Mouse (Mus musculus) CD4-positive helper T cell, adult 2 months (primary cell): ENCODE measurements around the gene Ptpn22.
"Not testable (repeated sequence)": the region's sequence is repeated elsewhere in the genome, so short reads cannot be mapped to it uniquely, and the experiment has no call there.

Experiments used
- DNase-seq: peaks from one replicate; pipeline ENCODE4 v3.0.0-alpha.2; 2012; ENCODE audit warnings: low read depth, missing footprints, low spot score

The Ptpn22 gene

DNA sequence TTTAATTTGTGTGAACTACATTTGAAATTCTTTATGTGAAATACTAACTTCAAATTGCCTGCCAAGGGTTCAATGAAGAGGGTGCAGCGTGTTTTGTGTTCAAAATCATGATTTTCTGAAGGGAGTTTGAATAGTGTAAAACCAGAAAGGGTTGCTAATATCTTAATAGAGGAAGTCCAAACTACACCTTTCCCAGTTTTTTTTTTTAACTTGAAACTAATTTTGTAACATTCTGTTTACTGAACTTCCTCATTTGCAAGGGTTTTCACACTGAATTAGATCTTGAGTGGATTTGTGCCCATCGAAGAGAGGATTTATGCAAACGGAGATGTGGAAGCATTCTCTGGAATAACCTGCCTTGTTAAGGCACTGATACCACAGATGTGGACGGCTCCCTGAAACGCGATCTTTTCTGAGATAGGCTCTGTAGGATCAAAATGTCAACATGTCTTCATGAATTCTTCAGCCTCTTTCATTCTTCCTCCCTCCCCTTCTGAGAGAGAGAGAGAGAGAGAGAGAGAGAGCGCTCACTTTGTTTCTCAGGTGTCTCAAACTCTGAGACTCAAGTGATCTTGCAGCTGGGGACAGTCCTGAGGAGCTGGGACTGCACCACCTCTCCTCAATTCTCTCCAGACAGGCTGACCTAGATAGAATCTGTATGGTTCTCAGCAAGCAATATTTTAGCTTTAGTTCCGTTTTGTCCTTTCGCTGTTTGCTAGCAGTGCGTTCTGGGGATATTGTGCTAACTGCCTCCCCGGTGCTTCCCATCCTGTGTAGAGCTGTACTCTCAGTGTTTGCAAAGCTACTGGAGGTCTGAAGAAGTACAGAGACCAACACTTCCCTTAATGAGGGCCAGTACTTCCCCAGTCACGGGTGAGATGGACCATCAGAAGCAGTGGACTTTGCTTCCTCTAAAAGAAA lies at the start of gene Ptpn22:
TSS of gene Ptpn22 (plus strand) at position 915 of the 921 bp plus-strand sequence.
- peak; percentile 75 for DNase-seq

DNA sequence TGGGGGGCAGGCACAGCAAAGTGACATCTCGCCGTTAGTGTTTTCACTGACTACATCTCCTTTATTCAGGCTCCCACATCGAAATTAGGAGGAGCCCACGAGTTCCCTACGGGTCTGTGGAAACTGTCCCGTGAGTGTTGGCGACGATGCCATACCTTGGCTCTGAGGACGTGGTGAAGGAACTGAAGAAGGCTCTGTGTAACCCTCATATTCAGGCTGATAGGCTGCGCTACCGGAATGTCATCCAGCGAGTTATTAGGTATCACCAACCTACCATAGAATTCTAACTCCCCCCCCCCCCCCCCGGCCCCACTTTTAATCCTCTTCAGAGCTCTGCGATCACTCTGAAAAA lies 49.8 kb upstream of the Ptpn22 start:
- DNase-seq, result no peak

DNA sequence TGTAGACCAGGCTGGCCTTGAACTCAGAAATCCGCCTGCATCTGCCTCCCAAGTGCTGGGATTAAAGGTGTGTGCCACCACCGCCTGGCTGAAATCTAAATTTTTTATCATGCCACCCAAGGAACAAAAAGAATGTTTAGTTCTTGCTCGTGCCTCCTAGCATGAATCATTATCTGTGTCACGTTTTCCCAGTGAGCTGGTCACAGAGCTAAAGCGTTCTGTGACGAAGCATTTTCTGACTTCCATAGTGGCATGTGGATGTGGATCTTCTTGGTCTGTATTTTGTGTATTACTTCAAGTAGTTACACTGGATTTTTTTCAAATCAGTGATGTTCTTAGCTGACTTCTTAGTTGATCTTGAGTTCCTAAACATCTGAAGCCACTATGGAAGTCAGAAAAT lies 48.6 kb upstream of the Ptpn22 start:
- no peak for DNase-seq

DNA sequence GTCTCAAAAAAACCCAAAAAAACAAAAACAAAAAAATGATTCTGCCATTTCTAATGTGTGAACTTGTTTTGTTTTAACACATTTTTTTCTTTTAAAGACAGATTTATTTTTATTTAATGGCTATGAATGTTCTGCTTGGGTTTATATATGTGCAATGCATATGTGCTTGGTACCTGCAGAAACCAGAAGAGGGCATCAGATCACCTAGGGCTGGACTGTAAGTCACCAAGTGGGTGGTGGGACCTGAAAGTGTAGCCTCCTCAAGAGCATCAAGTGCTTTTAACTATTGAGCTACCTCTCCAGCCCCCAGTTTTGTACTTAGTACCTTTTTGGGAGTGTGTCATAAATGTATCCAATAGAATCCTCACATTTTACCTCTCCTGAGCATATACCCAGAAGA lies 32.0 kb upstream of the Ptpn22 start:
- peak; percentile 39 for DNase-seq

DNA sequence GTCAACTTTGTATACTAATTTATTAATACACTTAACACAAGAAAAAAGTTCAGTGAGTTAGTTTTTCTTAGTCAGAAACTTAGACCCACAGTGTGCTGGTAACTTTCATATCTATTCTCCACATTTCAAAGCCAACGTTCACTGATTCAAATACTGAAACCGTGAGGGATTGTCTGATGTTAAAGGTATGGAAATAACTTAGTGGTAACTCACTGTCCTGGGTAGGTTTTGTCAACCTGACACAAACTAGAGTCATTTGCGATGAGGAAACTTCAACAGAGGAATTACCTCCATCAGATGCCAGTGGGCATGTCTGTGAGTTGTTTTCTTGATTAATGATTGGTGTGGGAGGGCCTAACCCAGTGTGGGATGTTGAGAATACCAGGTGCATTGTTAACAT lies 30.6 kb upstream of the Ptpn22 start:
- DNase-seq, result peak; percentile 38

DNA sequence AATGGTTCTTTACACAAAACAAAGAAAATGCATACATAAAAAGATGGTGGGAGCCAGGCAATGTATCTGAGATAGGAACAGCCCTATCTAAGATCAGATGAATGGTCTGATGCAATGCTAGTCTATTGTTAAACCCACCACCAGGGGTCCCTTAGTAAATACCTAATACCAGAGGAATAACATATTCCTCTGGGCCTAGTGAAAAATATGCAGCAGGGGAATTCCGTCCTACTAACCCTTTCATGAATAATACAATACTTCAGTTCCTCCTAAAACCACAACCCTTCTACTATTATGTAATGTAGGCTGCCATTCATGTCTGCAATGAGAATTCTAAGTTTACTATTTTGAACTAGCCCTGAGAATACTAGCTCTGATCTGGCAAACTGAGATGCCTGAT lies 28.9 kb upstream of the Ptpn22 start:
- peak; percentile 31 for DNase-seq

DNA sequence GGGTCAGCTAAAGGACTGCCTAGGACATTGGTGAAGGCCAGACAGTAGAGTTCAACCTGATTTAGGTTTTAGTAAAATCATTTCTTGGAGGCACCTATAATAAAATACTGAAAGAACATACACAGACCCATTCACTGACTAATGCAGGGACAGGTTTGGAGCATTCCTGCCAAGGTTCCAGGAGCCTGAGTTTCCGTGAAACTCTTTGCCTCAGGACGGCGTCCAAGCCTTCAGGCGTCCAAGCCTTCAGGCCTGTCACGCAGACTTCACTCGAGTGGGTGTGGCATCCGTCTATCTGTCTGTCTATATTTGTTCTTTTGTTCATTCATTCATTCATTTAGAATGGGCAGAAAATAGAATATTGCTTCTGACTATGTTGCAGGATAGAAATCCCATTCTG lies 28.4 kb upstream of the Ptpn22 start:
- no peak for DNase-seq

DNA sequence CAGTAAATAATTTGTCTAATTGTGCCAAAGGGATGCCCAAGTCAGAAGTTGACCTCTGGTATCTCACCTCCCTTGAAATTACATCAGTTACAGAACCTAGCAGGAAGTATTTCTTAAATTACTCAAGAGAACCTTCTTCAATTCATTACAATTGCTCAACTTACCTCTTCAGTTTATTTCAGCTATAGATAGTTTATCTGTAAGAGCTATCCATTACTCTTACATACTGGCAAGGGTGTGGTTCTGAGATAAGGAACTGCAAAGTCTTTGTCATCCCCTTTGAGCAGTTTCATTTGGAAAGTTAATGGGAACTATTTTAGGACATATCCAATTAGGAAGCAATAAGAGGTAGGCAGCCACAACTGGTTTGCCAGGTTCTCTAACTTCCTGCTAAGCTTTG lies 27.2 kb upstream of the Ptpn22 start, which contains the start of gene Bcl2l15:
TSS of gene Bcl2l15 (plus strand) at position 176 of the 400 bp plus-strand sequence.
- DNase-seq, result no peak

DNA sequence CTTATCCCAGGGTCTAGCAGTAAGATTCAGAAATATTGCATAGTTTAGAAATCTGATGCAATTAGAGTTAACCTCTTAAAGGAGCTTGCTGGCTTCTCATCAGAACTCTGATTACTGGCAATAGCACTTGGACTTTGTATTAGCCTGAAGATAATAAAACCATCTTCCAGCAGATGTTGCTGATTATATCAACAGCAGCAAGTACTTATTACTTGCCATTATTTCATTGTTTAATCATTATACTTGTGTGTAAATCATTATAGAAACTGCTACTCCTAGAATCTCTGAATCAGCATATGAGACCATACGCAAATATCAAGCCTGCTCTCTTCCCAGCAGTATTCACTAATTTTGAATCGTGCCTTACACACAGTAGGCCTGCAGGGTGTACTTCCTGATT lies 25.6 kb upstream of the Ptpn22 start:
- no peak for DNase-seq

DNA sequence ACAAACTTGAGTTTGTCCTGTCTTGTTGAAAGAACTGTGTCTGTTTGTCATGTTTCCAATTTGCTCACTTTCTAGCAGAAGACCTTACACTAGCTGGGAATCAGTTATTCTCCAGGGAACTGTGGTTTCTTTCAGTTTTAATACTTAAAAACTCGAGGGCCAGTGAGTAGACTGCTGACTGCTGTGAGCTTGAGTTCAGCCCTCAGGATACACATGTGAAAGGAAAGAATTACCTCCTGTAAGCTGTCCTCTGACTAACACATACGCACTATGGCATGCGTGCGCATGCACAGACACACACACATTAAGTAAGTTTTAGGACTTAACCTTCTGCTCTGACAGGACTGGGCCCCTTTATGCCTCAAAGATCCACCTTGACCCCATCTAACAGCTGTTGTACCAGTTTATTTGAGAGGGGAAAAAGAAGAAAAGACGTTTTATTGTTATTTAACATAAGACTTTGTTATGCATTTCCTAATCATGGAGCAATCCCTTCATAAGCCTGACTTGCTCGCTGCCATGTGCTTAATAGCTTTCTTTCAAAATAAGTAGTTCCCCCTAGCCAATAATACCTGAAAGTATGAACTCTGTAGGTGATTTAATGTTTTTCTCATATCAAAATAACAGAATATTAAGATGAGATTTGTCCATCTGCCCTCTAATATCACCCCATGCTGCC lies 24.2 kb upstream of the Ptpn22 start:
- DNase-seq, result no peak

DNA sequence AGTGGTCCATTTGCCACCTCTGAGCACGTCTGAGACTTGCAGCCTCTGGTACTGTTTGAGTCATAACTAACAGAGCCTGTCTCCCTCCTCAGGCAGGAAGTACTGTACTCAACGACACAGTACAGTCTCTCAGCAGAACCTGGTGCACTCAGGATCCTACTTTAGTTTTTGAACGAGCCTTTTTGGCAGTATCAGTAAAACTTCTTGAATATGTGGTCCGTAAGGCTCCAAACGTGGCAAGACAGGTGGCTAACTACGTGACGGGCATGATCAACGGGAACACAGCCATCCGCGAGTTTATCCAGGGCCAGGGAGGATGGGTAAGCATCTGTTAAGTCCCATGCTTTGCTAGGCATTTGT lies 23.7 kb upstream of the Ptpn22 start:
- peak; percentile 9 for DNase-seq

DNA sequence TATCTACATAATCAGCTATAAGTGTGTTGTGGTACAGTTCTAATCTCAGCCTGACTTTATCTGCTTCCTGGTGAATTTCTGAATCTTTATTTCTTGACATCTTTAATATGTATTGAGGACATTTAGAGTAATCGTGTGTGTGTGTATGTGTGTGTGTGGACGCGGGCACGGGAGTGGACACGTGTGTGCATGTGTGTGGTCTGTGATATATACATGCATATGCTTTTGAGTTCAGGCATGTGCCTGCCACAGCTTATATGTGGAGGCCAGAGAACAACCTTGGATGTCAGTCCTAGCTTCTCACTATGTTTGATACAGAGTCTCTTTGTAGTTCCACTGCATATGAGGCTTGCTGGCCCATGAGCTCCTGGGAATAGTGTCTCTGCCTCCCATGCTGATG lies 23.1 kb upstream of the Ptpn22 start:
- DNase-seq, result no peak

DNA sequence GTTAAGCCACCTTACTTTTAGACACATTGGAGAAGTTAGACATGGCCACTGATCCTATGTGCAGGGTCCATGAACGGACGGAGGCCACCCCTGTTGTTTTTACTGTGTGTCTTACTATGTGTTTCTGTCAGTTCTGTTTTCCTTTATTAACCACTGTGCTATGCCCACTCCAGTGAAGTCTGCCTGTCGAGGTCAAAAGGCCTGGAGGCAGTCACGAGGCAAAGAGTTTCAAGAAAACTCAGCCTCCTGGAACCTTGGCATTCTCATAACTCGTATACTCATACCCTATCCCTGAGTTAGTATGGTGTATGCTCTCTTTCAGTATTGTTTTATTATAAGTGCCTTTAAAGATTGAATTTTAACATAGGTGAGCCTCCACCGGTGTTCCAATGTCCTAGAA lies 19.9 kb upstream of the Ptpn22 start:
- no peak for DNase-seq

DNA sequence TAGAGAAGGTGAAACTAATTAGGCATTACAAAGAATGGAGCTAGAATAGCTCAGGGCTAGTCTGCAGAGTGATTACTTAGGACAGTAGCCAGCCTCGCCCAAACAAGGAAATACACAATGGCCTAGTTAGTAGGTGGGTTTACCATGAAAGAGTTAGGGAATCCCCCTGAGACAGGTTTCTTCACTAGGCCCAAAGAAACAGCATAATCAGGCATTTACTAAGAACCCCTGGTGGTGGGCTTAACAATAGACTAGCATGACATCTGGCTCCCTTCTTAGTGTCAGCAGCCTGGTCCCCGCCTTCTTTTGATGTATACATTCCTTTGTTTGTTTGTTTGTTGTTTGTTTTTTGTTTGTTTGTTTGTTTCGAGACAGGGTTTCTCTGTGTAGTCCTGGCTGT lies 19.4 kb upstream of the Ptpn22 start:
- not testable (repeated sequence) for DNase-seq

DNA sequence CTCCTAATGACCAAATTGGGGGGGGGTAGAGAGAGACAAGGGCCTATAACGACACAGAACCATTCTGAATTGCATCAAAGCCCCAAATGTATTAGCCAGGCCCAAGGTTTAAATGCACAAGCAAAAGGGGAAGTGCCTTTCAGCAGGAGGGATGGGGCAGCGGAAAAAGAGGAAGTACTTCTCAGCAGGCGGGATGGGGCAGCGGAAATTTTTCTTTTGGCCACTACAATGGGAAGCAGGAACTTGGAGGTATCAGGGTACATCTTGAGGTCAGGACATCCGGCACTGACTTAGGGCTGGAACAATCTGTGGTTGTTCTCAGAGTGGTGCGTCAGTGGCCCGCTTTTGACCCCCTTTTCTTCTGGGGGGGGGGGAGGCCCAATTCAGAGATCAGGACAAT lies 18.6 kb upstream of the Ptpn22 start:
- not testable (repeated sequence) for DNase-seq

DNA sequence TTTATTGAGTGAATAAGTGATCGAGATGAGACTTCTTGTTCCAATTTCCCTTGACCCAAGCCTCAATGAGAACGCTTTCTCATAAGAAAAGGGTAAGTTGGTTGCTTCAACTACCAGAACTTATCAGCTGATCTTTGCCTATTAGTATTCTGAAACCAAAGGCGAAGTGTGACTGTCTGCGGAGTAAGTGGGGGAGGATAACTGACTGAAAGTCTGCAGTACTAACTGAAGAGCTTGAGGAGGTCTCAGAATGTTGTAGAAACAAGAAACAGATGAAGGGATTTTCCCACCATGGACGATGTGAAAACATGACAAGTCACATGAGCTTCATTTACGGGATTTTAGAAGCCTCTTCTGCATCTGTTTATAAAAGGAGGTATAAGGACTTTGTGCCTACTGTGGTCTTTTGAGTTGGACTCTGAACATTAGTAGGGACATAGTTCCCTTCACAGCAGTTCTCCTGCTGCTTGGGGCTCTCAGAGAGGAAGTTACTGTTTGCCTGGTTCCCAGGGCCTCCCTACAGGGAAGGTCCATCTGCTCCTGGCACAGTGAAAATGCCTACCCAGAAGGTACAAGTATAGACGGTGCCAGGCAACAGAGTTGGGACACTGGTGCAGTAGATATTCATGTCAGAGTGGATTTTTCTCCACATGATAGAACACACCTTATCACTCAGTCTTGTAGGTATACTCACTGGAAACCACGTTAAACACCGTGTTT lies 8.8 kb upstream of the Ptpn22 start:
- DNase-seq, result peak; percentile 61

DNA sequence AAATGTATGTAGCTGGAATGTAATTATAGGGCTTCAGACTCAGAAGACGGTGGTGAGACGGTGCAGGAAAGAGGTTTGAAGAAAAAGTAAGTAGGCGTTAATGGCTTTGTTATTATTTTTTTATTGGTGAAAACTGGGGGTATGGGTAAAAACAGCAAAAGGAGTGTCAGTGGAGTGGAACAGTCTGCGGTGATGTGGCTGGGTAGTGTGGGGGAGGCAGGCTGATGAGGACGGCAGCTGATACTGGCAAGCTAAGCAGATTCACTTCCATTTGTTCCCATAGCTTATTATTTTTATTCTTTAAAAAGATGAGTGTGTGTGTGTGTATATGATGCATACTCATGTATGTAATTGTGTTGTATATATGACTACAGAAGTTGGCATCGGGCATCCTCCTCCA lies 8.1 kb upstream of the Ptpn22 start:
- DNase-seq, result peak; percentile 61

DNA sequence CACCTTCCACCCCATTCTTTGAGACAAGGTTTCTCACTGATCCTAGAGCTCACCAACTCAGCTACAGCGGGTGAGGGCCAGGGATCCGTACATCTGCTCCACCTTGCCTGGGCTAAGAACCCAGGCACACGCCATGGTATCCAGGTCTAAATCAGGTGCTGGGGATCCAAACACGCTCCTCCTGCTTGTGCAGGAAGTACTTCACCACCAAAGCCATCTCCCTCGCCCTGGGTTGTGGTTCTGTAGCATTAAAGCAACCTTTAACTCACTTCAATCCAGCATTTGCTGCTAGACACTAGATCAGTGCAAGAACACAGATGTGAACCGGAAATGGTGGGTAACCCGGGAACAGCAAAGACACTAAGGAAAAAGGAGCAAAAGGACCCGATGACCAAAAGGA lies 7.7 kb upstream of the Ptpn22 start:
- peak; percentile 63 for DNase-seq

DNA sequence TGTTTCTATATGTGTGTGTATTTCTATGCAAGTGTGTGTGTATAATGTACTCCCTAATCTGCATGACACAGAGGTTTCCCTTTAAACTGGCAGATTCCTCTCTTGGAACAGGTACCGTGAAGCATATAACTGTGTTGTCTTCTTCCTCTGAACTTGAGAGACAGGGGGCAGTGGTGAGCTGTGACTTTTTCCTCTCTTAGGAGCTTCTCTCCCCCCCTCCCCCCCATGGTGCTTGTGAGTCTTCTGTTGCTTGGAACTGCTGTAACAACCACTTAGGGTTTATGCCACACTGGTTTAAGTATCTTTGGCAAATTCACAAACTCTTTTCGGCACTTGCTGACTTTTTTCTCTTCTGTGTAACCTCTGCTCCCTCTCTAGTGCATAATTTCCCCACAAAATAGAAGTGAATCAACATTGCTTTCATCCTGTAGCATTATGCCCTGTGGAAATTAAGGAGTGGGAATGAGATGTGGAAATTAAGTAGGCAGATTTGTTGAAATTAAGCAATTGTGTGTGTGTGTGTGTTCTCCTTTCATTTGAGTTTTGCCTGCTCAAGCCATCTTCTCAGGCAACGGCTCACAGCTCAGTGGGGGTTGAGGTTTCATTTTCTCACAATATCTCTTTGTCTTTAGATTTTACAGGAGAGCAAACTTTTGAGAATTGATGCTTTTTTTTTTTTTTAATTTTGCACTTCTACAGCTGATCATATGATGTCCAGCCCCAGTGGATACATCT lies 6.9 kb upstream of the Ptpn22 start:
- DNase-seq, result peak; percentile 93

DNA sequence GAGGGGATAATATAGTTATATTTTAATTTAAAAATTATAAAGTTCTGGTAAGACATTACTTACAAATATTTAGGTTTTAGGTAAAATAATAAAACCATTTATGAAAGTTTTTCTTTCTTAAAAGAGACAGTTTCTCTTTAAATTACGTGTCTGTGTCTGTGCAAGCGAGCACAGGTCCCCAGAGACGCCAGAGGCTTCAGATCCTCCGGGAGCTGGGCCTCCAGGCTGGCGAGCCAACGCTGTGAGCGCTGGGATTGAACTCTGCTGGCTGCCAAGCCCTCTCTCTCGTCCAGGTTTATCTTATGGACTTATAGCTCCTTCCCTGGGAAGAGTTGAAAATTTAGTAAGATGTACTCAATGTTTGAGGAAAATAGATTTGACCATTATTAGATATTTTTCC lies 5.8 kb upstream of the Ptpn22 start:
- DNase-seq, result no peak

DNA sequence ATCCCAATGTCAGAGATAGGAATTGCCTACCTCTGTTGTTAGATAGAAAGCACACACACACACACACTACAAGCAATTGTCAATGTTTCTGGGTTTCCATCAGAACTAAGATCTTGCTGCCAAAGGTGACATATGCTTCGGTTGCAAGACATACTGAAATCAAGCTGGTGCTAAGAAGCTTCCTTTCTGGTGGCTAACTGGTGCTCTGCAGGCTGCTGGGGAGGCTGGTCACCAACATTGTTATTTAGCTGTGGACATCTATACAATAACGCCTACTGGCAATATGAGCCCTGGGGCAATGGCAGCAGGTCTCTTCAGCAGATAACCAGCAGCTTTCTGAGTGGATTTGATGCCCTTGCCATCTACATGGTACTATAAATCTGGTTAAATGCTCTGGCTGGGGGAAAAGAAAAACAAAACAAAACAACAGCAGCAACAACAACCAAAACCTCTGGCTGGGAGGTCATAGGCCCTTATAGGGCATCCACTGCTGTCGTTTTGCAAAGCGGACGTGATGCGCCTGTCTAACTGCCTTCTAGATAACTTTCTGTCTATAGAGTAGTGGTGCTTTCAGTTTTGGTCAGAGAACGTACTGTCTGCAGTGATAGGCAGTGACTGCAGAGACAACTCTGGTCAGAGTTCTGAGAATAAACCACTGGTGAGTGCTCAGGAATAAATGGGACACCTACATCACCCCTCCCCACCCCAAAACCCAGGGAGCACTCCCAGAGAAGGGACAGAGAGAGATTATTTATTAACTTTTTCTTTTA lies 2.4 kb upstream of the Ptpn22 start:
- DNase-seq, result peak; percentile 84
